Mouse (Mus musculus) left cerebral cortex, adult 2 months (tissue): ENCODE results near the gene Pdia6. TPM values are rescaled to one million over a fixed set of nuclear protein-coding genes. Genes with fewer than 3 reads are reported as not detected.
A peak's percentile ranks its signal among the peaks of the same experiment; 100 is the strongest.

Source experiments
- DNase-seq, 2 experiments: peaks; one replicate each; pipeline ENCODE4 v3.0.0; 2021 to 2022; ENCODE audit warnings: low spot score in 2 of 2, mixed read lengths in 1 of 2; ENCODE audit errors: extremely low spot score in 1 of 2
- H3K27ac ChIP-seq: fragments of 200-600 bp; 2 replicates; pipeline ENCODE4 v1.8.1; 2022
- H3K4me3 ChIP-seq: fragments of 200-600 bp; 2 replicates; pipeline ENCODE4 v1.8.1; 2022
- CTCF ChIP-seq: fragments of 200-600 bp; IDR thresholded peaks from 2 replicates; pipeline ENCODE4 v1.8.1; 2022; ENCODE audit warnings: antibody characterized with exemption, mild to moderate bottlenecking, moderate library complexity
- intact Hi-C: fragments of 180-260 bp; cut with DNase I; formaldehyde crosslinking; loops from one replicate; pipeline ENCODE4 v1.15.1; 2025
- total RNA-seq, 2 experiments: library from RNA; stranded (reverse); gene quantifications; 2 replicates each; pipeline ENCODE4 v1.2.3; 2021

The Pdia6 gene
- total RNA-seq, 2 experiments from 2014 or later, result 137 to 144 TPM

DNA sequence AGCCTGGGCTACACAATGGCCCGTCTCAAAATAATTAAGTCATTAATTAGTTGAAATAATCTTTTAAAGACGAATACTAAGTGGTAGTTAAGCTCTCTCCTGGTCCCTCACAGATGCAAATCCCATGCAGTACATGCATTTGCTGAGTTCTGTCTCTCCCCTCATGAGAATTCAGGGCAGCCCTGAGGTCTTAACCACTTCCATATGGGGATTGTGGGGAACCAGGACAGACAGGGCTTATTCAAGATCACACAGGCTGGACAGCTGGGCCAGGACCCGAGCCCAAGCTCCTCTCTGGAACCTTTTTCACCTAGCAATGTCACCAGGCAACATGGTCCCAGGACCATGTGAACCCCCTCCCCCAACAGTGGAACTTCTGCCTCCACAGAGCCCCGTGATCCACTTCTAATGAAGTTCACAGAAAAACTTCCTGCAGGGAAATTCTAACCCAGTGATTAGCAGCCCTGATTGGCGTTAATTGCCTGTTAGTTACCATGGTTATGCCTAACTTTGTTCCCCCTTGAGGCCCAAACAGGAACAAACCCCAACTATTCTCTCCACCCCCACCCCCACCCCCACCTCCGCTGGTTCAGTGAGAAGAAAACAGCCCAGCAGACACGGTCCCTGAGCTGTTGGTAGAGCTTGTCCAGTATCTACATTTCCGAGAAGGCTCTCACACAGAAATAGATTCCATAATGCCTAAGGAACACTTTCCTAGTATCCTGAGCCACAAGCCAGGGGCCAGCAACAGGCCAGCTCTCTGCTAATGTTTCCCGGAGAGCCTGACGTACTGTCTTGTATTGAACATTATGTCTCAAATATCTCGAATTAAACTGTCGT, 27.5 kb upstream of the Pdia6 start:
- peak overlapping the region; percentile 28; the same call in 1 of the 2 replicates for H3K27ac ChIP-seq
- no peak overlapping the region for H3K4me3 ChIP-seq
- intact Hi-C loops, result no loop called here
- TF ChIP-seq CTCF, result no peak; the same call in 1 of the 2 replicates
- no peak for DNase-seq

DNA sequence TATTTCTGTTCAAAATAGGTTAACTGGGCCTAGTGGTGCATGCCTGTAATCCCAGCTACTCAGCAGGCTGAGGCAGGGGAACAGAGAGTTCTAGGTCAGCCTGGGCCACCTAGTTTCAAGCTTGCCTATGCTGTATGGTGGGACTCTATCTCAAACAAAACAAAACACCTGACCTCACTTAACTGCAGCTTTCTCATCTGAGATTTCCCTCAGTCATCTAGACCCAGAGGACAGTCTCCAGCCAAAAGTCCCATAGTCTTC, 27.0 kb upstream of the Pdia6 start:
- no peak overlapping the region for H3K4me3 ChIP-seq
- intact Hi-C loops, result no loop called here
- peak overlapping the region; percentile 28; the same call in 1 of the 2 replicates for H3K27ac ChIP-seq
- no peak for TF ChIP-seq CTCF
- DNase-seq, result no peak

DNA sequence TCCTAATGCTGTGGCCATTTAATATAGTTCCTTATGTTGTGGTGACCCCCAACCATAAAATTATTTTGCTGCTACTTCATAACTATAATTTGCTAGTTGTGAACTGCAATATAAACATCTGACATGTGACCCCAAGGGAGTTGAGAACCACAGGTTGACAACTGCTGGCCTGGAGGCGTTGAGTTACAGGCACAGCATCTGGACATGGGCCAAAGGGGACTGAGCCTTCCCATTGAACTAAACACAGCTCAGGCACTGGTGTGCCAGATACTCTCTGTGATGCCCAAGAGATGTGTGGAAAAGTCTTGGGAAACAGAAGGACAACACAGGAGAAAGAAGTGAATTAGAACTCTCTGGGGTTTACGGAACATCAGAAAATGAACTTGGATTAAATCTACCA, 25.3 kb upstream of the Pdia6 start:
- TF ChIP-seq CTCF, result no peak
- Histone ChIP-seq H3K4me3 (no peak overlapping the region), H3K27ac (peak overlapping the region; percentile 62; the same call in 1 of the 2 replicates)
- DNase-seq, result no peak
- intact Hi-C loops, result no loop called here

DNA sequence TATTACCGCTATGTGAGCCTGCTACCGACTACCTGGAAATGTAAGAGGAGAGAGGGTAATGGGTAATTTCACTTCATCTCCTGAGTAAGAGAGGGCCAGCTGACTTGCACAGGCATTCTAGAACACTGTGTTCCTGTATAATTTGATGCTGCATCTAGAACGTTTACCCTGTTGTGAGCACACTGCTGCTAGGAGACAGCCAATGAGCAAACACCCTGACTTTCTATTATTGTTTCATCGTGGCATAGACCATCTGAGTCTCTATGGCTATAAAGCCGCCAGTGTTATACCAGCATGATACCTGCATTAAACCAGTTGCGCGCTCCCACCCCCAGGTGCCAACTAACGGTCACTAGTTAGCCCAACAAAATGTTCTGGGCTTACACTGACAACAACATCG, 24.7 kb upstream of the Pdia6 start:
- no peak for DNase-seq
- intact Hi-C loops, result no loop called here
- Histone ChIP-seq H3K4me3 (no peak overlapping the region), H3K27ac (peak overlapping the region; percentile 62)
- no peak for TF ChIP-seq CTCF

DNA sequence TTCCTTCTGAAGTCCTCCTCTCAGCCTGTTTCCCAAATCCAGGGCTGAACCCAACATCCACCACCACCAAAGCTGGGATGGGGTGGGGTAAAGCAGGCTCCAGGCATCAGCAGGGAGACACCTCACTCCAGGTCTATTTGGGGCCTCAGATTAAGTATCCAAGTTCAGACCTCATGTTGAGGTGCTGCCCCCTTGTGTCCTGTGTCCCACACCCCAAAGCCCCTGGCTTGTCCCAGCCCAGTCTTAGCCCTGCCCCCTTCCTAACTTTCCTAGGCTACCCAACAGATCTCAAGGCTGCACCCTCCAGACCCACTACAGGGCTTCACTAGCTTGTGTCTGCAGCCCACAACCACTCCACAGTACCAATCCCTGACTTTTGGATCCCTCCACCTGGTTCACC, 24.3 kb upstream of the Pdia6 start:
- intact Hi-C loops, result no loop called here
- Histone ChIP-seq H3K27ac (peak overlapping the region; percentile 56), H3K4me3 (no peak overlapping the region)
- peak; percentile 50 for TF ChIP-seq CTCF
- DNase-seq, result no peak

DNA sequence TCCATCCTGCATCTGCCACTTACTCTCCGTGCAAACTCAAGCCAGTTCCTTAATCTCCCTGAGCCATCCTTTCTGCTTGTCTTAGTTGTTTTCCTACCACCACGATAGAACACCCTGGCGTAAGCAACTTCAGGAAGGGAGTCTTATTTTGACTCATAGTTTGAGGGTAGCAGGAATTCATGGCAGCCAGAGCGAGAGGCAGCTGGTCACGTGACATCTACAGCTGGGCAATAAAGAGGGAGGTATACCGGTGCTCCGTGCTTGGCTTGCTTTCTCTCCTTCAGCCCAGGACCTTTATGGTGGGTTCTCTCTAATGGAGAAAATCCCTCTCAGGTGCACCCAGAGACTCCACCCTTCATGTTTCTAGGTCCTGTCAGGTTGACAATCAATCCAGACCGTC, 15.4 kb upstream of the Pdia6 start:
- DNase-seq, result no peak
- intact Hi-C loops, result loop anchor here (5.0 kb wide), 1 partner anchor 444 kb away; no protein-coding TSS in a partner anchor
- Histone ChIP-seq H3K4me3 (no peak overlapping the region), H3K27ac (no peak overlapping the region)
- TF ChIP-seq CTCF, result no peak

DNA sequence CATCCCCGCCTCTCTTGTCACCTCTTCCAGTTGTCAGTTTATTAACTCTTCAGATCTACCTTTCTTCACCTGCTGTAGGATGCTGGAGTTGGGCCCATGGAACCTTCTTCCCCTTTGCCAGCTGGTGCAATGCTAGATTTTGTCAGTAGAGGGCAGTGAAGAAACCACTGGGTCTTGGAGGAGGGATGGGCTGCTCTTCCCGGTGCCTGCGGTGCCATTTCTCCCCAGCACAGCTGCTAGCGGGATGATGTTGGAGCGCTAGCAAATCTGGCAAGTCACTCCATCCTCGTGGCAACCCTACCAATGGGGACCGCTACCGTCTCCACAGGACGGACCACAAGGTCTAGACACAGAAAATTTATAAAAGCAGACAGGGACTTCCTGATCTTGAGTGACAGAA, 13.3 kb upstream of the Pdia6 start:
- peak; percentile 70 to 79 for DNase-seq
- H3K27ac ChIP-seq, result peak overlapping the region; percentile 20; the same call in 1 of the 2 replicates
- TF ChIP-seq CTCF, result peak; percentile 84
- intact Hi-C loops, result loop anchor here (2.0 to 5.0 kb wide), 2 partner anchors 80 to 446 kb away; no protein-coding TSS in a partner anchor
- H3K4me3 ChIP-seq, result peak overlapping the region; percentile 36

DNA sequence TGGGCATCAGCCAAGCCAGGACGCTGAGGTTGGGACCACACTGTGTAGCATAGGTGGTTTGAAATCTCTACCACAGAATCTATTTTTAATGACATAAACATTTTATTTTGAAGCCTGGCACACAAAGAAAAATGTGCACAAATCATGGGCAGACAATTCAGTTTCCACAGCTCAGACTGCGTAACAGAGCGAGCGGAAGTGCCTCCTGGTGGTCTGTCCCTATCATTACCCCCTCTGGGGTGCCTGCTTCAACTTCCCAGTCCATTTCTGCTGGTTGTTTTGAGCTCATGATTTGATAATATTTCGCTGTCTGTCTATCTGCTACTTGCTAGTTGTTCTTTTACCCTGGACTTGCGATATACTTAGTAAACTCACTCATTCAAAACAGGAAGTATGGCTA, 10.7 kb upstream of the Pdia6 start:
- no peak for DNase-seq
- peak; percentile 48 for TF ChIP-seq CTCF
- H3K4me3 ChIP-seq, result no peak overlapping the region
- intact Hi-C loops, result loop anchor here (2.0 kb wide), 1 partner anchor 237 kb away; no protein-coding TSS in a partner anchor
- no peak overlapping the region for H3K27ac ChIP-seq

DNA sequence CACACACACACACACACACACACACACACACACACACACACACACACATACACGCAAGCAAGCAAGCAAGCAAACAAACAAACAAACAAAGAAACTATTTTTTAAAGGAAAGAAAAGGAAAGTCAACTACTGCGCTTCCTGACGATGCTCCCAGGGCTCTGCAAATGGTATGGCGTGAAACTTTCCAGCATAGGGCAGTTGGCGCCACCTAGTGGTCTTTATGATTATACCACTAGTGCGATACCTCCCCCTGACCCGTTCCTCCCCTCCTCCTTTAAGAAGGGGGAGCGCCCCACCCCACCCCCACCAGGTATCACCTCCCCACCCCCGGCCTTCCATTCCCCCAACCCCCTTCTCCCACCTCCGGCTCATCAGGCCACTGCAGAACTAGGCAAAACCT, 9.4 kb upstream of the Pdia6 start:
- intact Hi-C loops, result loop anchor here (1.0 to 2.0 kb wide), 2 partner anchors 224 to 238 kb away; no protein-coding TSS in a partner anchor
- no peak overlapping the region for H3K27ac ChIP-seq
- H3K4me3 ChIP-seq, result no peak overlapping the region
- peak; percentile 83 for TF ChIP-seq CTCF
- DNase-seq, result peak; percentile 48 to 56

DNA sequence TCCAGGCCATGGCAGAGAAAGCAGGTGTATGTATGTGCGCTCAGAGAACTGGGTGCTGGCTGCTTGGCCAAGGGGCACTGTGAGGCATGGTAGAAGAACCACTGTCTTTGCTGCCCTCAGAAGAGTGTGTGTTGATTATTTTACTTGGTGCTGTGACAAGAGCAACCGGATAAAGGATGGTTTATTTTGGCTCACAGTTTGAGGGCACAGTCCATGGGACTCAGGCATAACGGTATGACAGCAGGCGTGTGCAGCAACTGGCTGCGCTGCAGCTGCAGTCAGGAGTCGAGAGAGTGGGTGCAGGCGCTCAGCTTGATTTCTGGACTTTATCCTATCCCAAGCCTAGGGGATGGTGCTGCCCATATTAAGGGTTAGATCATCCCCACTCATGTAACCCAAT, 7.9 kb upstream of the Pdia6 start:
- intact Hi-C loops, result no loop called here
- DNase-seq, result no peak
- no peak for TF ChIP-seq CTCF
- Histone ChIP-seq H3K27ac (no peak overlapping the region), H3K4me3 (no peak overlapping the region)

DNA sequence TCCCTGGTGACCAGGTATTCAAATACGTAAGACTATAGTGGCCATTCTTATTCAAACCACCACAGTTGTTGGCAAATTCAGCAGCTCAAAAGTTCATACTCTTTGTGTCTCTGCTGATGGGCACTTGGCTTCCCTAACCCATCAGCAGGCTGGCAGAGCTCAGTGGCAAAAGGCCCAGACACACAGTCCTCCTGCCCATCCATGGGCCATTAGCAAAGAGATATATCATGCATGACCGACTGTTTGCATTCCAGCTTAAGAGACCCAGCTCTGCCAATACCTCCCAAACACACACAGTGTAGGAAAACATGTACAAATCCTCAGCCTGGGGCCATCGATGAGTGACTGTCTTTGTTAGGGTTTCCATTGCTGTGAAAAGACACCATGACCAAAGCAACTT, 5.3 kb upstream of the Pdia6 start:
- no peak for TF ChIP-seq CTCF
- intact Hi-C loops, result no loop called here
- Histone ChIP-seq H3K27ac (no peak overlapping the region), H3K4me3 (no peak overlapping the region)
- DNase-seq, result no peak

DNA sequence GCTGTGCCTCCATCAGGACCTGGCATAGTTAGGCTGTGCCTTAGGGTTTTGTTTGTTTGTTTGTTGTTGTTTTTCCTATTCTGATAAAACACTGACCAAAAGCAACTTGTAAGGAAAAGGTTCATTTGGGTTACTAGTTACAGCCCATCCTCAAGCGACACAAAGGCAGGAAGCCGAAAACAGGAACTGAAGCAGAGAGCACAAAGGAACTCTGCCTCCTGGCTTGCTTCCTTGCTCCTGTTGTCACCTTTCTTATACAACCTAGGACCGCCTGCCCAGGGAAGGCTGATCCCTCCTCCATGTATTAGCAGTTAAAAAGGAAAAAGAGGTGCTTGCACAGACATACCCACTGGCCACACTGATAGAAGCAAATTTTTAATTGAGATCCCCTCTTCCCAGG, 2.5 kb upstream of the Pdia6 start:
- intact Hi-C loops, result no loop called here
- no peak for DNase-seq
- TF ChIP-seq CTCF, result no peak

DNA sequence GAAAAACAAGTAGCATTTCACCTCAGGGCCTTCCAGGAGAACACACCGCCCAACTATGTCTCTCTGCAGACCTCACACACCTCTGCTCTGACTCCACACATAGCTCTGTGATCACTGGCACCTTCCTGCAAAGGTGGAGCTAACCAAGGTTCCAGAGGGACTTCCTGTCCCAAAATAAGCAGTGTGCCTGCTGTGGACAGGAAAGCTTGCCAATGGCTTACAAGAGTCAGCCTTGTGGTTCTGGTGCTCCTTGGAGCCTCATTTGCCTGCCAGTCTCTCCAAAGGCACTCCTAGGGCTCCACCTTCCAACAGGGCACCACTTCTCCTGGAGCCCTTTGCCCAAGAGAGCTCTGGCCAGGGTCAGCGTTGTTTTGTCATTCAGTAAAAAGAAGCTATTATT, 1.5 kb upstream of the Pdia6 start:
- no peak for DNase-seq
- no peak overlapping the region for H3K27ac ChIP-seq
- intact Hi-C loops, result loop anchor here (5.0 kb wide), 1 partner anchor 453 kb away; the partner anchor contains the start of gene E2f6

More for the DNA sequence above, 2.5 kb upstream of the Pdia6 start:
- no peak overlapping the region for H3K4me3 ChIP-seq
- H3K27ac ChIP-seq, result no peak overlapping the region

More for the DNA sequence above, 1.5 kb upstream of the Pdia6 start:
- no peak overlapping the region for H3K4me3 ChIP-seq
- no peak for TF ChIP-seq CTCF
